Mouse (Mus musculus): Measurements from ENCODE around the gene Rnf5. TPM values are rescaled to one million over a fixed set of nuclear protein-coding genes. Genes with fewer than 3 reads are reported as not detected.
A peak's percentile ranks its signal among the peaks of the same experiment; 100 is the strongest.

The Rnf5 gene
- 190 and 197 TPM in 2 replicates for polyA plus RNA-seq (2015; fragmentation: Nextera tagmentation; extraction: Ambion mirVana)

GRCm38 (mm10) chr17:34603375-34604060, at the start of gene Rnf5:
Gene Rnf5, minus strand, starts transcription at chr17:34603690.
- H3K9ac ChIP-seq (ENCODE audit: low read depth, low read length), result peak within 1 kb of the TSS; percentile 99
- H3K9me3 ChIP-seq (ENCODE audit: control insufficient read depth, low read length), result no peaks in the 10 kb centered on the region
- no peaks in the 10 kb centered on the region for H3K27me3 ChIP-seq (replicated peaks; ENCODE audit: control insufficient read depth, insufficient read depth, low read length)
- ATAC-seq, result peak; percentile 96
- peak within 1 kb of the TSS; percentile 92 for H3K27ac ChIP-seq (ENCODE audit: low read length)
- peaks cover 7% of the 10 kb centered on the region for H3K36me3 ChIP-seq (ENCODE audit: control insufficient read depth, insufficient read depth, low read length)
- peak within 1 kb of the TSS; percentile 68 for H3K4me2 ChIP-seq (ENCODE audit: low read depth, low read length)
- peak within 1 kb of the TSS; percentile 89 for H3K4me3 ChIP-seq (ENCODE audit: low read length)
- H3K4me1 ChIP-seq (ENCODE audit: control insufficient read depth, insufficient read depth, low read length), result peaks cover 34% of the 10 kb centered on the region
- WGBS, result under 1% methylated on average over 30 of the region's 30 CpGs

- Histone ChIP-seq H3K27ac (ENCODE audit: low read length) (no peak overlapping the region), H3K4me1 (ENCODE audit: control insufficient read depth, insufficient read depth, low read length) (peaks cover 25% of the 10 kb centered on the region), H3K4me2 (ENCODE audit: low read depth, low read length) (no peak overlapping the region), H3K9ac (ENCODE audit: low read depth, low read length) (no peak overlapping the region), H3K36me3 (ENCODE audit: control insufficient read depth, insufficient read depth, low read length) (no peaks in the 10 kb centered on the region; the same call in none of the 2 replicates), H3K27me3 (replicated peaks; ENCODE audit: control insufficient read depth, insufficient read depth, low read length) (no peaks in the 10 kb centered on the region), H3K4me3 (ENCODE audit: low read length) (no peak overlapping the region), H3K9me3 (ENCODE audit: control insufficient read depth, low read length) (no peaks in the 10 kb centered on the region)
- 91% methylated on average over 8 of the region's 8 CpGs for WGBS
- ATAC-seq, result no peak
Measured at GRCm38 (mm10) chr17:34652985-34653384, 49.5 kb upstream of the Rnf5 start.

DNA sequence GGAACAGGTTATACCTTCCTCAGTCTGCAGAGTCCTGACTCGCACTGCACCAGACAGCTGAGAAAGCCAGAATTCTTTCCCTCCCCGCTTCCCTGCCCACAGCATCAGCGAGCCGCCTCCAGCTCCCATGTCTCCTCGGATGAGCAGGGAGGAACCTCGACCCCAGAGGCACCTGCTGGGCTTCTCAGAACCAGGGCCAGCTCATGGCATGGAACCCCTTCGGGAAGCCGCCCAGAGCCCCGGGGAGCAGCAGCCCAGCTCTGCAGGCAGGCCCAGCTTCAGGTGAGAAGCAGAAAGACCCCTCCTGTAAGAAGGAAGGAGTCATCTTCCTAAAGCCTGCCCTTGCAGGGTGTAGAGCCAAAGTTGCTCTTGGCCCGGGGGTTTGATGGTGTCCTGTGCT, 49.1 kb upstream of the Rnf5 start:
- no peaks in the 10 kb centered on the region for H3K27me3 ChIP-seq (replicated peaks; ENCODE audit: control insufficient read depth, insufficient read depth, low read length)
- H3K4me3 ChIP-seq (ENCODE audit: low read length), result no peak overlapping the region
- no peak overlapping the region for H3K4me2 ChIP-seq (ENCODE audit: low read depth, low read length)
- WGBS, result 87% methylated on average over 10 of the region's 10 CpGs
- no peak overlapping the region for H3K9ac ChIP-seq (ENCODE audit: low read depth, low read length)
- no peaks in the 10 kb centered on the region; the same call in none of the 2 replicates for H3K36me3 ChIP-seq (ENCODE audit: control insufficient read depth, insufficient read depth, low read length)
- H3K9me3 ChIP-seq (ENCODE audit: control insufficient read depth, low read length), result no peaks in the 10 kb centered on the region
- peaks cover 30% of the 10 kb centered on the region for H3K4me1 ChIP-seq (ENCODE audit: control insufficient read depth, insufficient read depth, low read length)
- ATAC-seq, result no peak
- no peak overlapping the region for H3K27ac ChIP-seq (ENCODE audit: low read length)

- peaks cover 27% of the 10 kb centered on the region for H3K4me1 ChIP-seq (ENCODE audit: control insufficient read depth, insufficient read depth, low read length)
- no peaks in the 10 kb centered on the region for H3K9me3 ChIP-seq (ENCODE audit: control insufficient read depth, low read length)
- no peak overlapping the region for H3K4me2 ChIP-seq (ENCODE audit: low read depth, low read length)
- no peaks in the 10 kb centered on the region for H3K27me3 ChIP-seq (replicated peaks; ENCODE audit: control insufficient read depth, insufficient read depth, low read length)
- H3K4me3 ChIP-seq (ENCODE audit: low read length), result no peak overlapping the region
- WGBS, result 40% methylated on average over 19 of the region's 19 CpGs
- ATAC-seq, result no peak
- H3K27ac ChIP-seq (ENCODE audit: low read length), result no peak overlapping the region
- no peaks in the 10 kb centered on the region; the same call in none of the 2 replicates for H3K36me3 ChIP-seq (ENCODE audit: control insufficient read depth, insufficient read depth, low read length)
- no peak overlapping the region for H3K9ac ChIP-seq (ENCODE audit: low read depth, low read length)
Measured at GRCm38 (mm10) chr17:34651507-34652221, 48.2 kb upstream of the Rnf5 start.

DNA sequence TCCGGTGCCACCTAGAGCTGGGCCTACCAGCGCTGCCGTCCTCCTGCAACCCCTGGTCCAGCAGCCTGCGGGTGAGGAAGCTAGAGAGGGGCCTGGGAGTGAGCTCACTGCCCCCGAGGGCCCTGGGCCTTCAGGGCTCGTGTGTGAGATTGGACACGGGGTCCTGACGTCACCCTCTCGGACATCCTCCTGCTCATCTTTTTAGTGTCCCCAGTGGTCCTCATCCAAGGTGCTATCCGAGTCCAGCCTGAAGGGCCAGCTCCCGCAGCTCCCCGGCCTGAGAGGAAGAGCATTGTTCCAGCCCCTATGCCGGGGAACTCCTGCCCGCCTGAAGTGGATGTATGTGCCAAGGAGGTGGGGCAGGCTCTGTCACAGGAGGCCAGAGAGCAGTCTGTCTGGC, 47.3 kb upstream of the Rnf5 start:
- H3K27me3 ChIP-seq (replicated peaks; ENCODE audit: control insufficient read depth, insufficient read depth, low read length), result no peaks in the 10 kb centered on the region
- H3K4me3 ChIP-seq (ENCODE audit: low read length), result no peak overlapping the region
- H3K36me3 ChIP-seq (ENCODE audit: control insufficient read depth, insufficient read depth, low read length), result no peaks in the 10 kb centered on the region; the same call in none of the 2 replicates
- WGBS, result 93% methylated on average over 14 of the region's 14 CpGs
- H3K9me3 ChIP-seq (ENCODE audit: control insufficient read depth, low read length), result no peaks in the 10 kb centered on the region
- no peak overlapping the region for H3K4me2 ChIP-seq (ENCODE audit: low read depth, low read length)
- no peak overlapping the region for H3K27ac ChIP-seq (ENCODE audit: low read length)
- H3K9ac ChIP-seq (ENCODE audit: low read depth, low read length), result no peak overlapping the region
- ATAC-seq, result no peak
- H3K4me1 ChIP-seq (ENCODE audit: control insufficient read depth, insufficient read depth, low read length), result peaks cover 19% of the 10 kb centered on the region

DNA sequence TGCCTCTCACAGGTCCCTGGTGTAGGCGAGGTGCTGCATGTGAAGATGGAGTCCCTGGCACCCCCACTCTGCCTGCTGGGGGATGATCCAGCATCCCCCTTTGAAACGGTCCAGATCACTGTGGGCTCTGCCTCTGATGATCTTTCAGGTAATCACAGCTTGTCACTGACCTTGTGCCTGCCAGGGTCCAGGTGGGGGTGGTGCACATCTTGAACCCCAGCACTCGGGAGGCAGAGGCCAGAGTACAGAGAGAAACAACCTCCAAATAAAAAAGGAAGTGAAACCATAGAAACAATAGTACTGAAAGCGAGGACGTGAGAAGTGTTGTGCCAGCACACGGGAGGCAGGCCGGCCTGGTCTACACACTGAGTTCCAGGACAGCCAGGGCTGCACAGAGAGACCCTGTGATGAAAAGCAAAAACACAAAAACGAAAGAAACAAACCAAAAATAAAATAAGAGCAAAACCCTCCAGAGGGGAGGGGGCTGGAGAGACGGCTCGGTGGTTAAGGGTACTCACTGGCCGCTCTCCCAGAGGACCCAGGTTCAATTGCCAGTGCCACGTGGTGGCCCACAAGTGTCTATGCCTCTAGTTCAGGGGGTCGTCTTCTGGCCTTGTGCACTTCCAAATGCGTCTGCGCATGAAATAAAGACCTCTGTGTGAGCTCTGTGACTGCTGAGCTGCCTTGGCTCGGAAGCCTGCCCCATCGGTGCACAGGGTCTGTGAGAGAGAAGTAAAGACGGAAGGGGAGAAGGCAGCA, 45.8 kb upstream of the Rnf5 start:
- Histone ChIP-seq H3K4me2 (ENCODE audit: low read depth, low read length) (no peak overlapping the region), H3K27me3 (replicated peaks; ENCODE audit: control insufficient read depth, insufficient read depth, low read length) (no peaks in the 10 kb centered on the region), H3K9me3 (ENCODE audit: control insufficient read depth, low read length) (no peaks in the 10 kb centered on the region), H3K4me1 (ENCODE audit: control insufficient read depth, insufficient read depth, low read length) (peaks cover 15% of the 10 kb centered on the region), H3K9ac (ENCODE audit: low read depth, low read length) (no peak overlapping the region), H3K27ac (ENCODE audit: low read length) (no peak overlapping the region), H3K36me3 (ENCODE audit: control insufficient read depth, insufficient read depth, low read length) (no peaks in the 10 kb centered on the region; the same call in none of the 2 replicates), H3K4me3 (ENCODE audit: low read length) (no peak overlapping the region)
- WGBS, result 87% methylated on average over 18 of the region's 18 CpGs
- no peak for ATAC-seq

DNA sequence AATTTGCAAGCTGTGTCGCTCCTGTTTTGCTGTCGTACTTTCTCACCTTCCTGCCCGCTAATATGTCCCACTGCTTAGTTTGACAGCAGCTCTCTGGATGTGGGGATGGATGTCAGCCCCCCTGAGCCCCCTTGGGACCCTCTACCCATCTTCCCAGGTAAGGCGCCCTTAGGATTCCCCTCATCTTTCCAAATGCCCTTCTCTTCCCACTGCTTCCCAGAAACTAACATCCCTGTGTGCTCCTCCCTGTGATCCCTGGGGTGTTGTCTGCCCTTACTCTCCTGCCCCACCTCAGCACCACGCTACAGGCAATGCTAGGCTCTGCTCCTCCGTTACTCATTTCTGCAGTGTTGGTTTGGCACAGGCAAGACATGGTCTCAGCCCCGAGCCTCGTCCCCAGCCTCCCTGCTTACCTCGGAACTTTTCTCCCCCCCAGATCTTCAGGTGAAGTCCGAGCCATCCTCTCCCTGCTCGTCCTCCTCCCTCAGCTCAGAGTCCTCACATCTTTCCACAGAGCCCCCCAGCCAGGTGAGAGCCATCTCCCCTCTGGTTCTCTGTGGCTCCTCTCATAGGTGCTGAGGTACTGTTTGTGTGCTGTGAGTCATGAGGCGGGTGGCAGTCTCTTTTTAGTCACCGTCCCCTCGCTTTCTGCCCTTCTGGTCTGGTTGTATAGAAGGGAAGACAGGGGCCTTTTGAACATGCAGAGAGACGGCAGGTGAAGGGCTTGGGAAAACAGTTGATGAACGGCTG, 44.8 kb upstream of the Rnf5 start:
- peaks cover 15% of the 10 kb centered on the region for H3K4me1 ChIP-seq (ENCODE audit: control insufficient read depth, insufficient read depth, low read length)
- H3K4me3 ChIP-seq (ENCODE audit: low read length), result peak overlapping the region; percentile 100; the same call in 1 of the 2 replicates
- no peak overlapping the region for H3K27ac ChIP-seq (ENCODE audit: low read length)
- no peak for ATAC-seq
- H3K9me3 ChIP-seq (ENCODE audit: control insufficient read depth, low read length), result no peaks in the 10 kb centered on the region
- peak overlapping the region; percentile 91; the same call in 1 of the 2 replicates for H3K9ac ChIP-seq (ENCODE audit: low read depth, low read length)
- no peaks in the 10 kb centered on the region; the same call in none of the 2 replicates for H3K36me3 ChIP-seq (ENCODE audit: control insufficient read depth, insufficient read depth, low read length)
- peak overlapping the region; percentile 91 for H3K4me2 ChIP-seq (ENCODE audit: low read depth, low read length)
- H3K27me3 ChIP-seq (replicated peaks; ENCODE audit: control insufficient read depth, insufficient read depth, low read length), result no peaks in the 10 kb centered on the region
- 85% methylated on average over 16 of the region's 16 CpGs for WGBS

DNA sequence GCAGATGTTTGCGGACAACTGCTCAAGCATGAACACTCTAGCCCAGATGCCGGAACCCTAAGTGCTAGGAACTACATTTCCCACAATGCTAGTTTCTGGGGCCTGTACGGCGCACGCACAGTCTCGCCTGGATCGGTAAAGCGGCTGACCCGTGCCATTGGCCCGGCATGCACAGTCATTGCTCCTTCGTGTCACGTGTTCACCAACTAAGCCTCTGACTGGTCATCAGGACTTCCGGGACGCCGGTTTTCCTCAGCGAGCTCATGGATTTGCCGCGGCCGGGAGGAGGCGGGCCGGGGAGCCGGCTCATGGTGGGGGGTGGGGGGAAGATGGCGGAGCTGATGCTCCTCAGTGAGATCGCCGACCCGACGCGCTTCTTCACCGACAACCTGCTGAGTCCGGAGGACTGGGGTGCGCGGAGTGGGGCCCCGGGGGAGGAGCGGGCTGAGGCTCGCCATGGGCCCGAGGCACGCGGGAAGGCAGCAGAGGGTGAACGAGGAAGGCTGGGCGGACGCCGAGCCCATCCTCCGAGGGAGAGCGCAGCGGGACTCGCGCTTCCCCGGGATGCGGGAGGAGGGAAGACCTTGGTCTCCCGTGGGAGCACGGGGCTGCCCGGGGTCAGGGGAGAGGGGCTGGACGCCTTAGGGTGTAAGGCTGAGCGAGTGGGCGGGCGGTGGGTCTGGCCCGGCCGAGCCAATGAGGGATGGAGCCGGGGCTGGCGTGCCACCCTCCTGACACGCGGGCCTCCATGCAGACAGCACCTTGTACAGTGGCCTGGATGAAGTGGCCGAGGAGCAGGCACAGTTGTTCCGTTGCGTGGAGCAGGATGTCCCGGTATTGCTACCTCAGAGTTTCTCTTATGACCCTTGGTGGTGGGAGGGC, 43.7 kb upstream of the Rnf5 start, which contains the start of gene Atf6b:
Atf6b (plus strand) TSS at position 241 of the 882 bp plus-strand sequence.
- Histone ChIP-seq H3K27ac (ENCODE audit: low read length) (peak within 1 kb of the TSS; percentile 43; the same call in 1 of the 2 replicates), H3K4me2 (ENCODE audit: low read depth, low read length) (peak within 1 kb of the TSS; percentile 91), H3K27me3 (replicated peaks; ENCODE audit: control insufficient read depth, insufficient read depth, low read length) (no peaks in the 10 kb centered on the region), H3K4me3 (ENCODE audit: low read length) (peak within 1 kb of the TSS; percentile 100), H3K36me3 (ENCODE audit: control insufficient read depth, insufficient read depth, low read length) (no peaks in the 10 kb centered on the region; the same call in none of the 2 replicates), H3K9me3 (ENCODE audit: control insufficient read depth, low read length) (no peaks in the 10 kb centered on the region), H3K4me1 (ENCODE audit: control insufficient read depth, insufficient read depth, low read length) (peaks cover 15% of the 10 kb centered on the region), H3K9ac (ENCODE audit: low read depth, low read length) (peak within 1 kb of the TSS; percentile 91)
- ATAC-seq, result peak; percentile 97
- WGBS, result under 1% methylated on average over 66 of the region's 66 CpGs
